Mouse (Mus musculus) activated CD4-positive, CD25-positive, alpha-beta regulatory T cell (primary cell): ENCODE data around the gene Calhm4. TPM values are rescaled to one million over a fixed set of nuclear protein-coding genes. Genes with fewer than 3 reads are reported as not detected.

ENCODE experiments used
- polyA plus RNA-seq, 2 experiments: library from polyadenylated mRNA; unstranded; fragments of 100-300 nt; shearing (Covaris generic); gene quantifications; one replicate each; pipeline ENCODE4 v1.2.1; 2017

Gene Calhm4
- polyA plus RNA-seq = not detected

GRCm38 (mm10) chr10:34044210-34044609 is at the start of gene Calhm4:
Gene Calhm4, minus strand, starts transcription at chr10:34044310.

GRCm38 (mm10) chr10:34037401-34037800 is 6.7 kb downstream of the Calhm4 start, which contains the start of gene Trappc3l:
Gene Trappc3l, plus strand, starts transcription at chr10:34037597.

GRCm38 (mm10) chr10:34019302-34020075 is 24.6 kb downstream of the Calhm4 start, which contains the start of gene Rwdd1:
Gene Rwdd1, minus strand, starts transcription at chr10:34019624.

Other genes with a start within 250 kb of the Calhm4 start
- not detected for gene Sult3a1, start 186.6 kb downstream of the Calhm4 start, polyA plus RNA-seq
- not detected for gene Rsph4a, start 139.2 kb downstream of the Calhm4 start, polyA plus RNA-seq
- 10 to 100 TPM; 63.0 to 71.7 TPM for gene Zup1, start 93.0 kb downstream of the Calhm4 start, polyA plus RNA-seq
- gene Rwdd1, start 24.7 kb downstream of the Calhm4 start, polyA plus RNA-seq = 100 to 1,000 TPM; 155 to 157 TPM
- not detected for gene Trappc3l, start 6.7 kb downstream of the Calhm4 start, polyA plus RNA-seq
- not detected for gene Calhm5, start 52.2 kb upstream of the Calhm4 start, polyA plus RNA-seq
- gene Calhm6, start 83.7 kb upstream of the Calhm4 start, polyA plus RNA-seq = 10 to 100 TPM; 27.3 to 28.8 TPM
- gene Dse, start 163.4 kb upstream of the Calhm4 start, polyA plus RNA-seq = 1 to 10 TPM; 1.5 to 2.7 TPM
- 10 to 100 TPM; 55.1 to 72.8 TPM for gene Tspyl1, start 237.9 kb upstream of the Calhm4 start, polyA plus RNA-seq